Mouse (Mus musculus): ENCODE data around the gene Klc4. TPM values are rescaled to one million over a fixed set of nuclear protein-coding genes. Genes with fewer than 3 reads are reported as not detected.

The Klc4 gene
- polyA plus RNA-seq, 1 experiment from 2014 or later, result 23.4 TPM

GRCm38 (mm10) chr17:46586327-46586726 lies 59.5 kb downstream of the Klc4 start:
- Histone ChIP-seq H3K4me1 (no peaks in the 10 kb centered on the region), H3K9me3 (replicated peaks) (no peaks in the 10 kb centered on the region), H3K27me3 (no peaks in the 10 kb centered on the region), H3K9ac (no peak overlapping the region), H3K36me3 (peaks cover 77% of the 10 kb centered on the region), H3K27ac (replicated peaks) (no peak overlapping the region), H3K4me2 (replicated peaks) (no peak overlapping the region), H3K4me3 (replicated peaks) (no peak overlapping the region)
- WGBS, result 90% methylated on average over 8 of the region's 8 CpGs
- no peak for ATAC-seq (ENCODE audit: insufficient number of reproducible peaks, low FRiP score, low TSS enrichment, low read depth)

Other genes starting within 250 kb of the Klc4 start
- gene Crip3, start 217.1 kb downstream of the Klc4 start, polyA plus RNA-seq (2015; fragmentation: Nextera tagmentation; extraction: Ambion mirVana), result 3.5 and 3.6 TPM in 2 replicates
- 0.15 TPM in 1 of 2 replicates, not detected in the other for gene Slc22a7, start 207.6 kb downstream of the Klc4 start, polyA plus RNA-seq (2015; fragmentation: Nextera tagmentation; extraction: Ambion mirVana)
- gene Ttbk1, start 158.3 kb downstream of the Klc4 start, polyA plus RNA-seq (2015; fragmentation: Nextera tagmentation; extraction: Ambion mirVana), result 0.15 and 0.18 TPM in 2 replicates
- gene Dnph1, start 149.3 kb downstream of the Klc4 start, polyA plus RNA-seq (2015; fragmentation: Nextera tagmentation; extraction: Ambion mirVana), result 40.4 and 41.0 TPM in 2 replicates
- gene Cul9, start 99.6 kb downstream of the Klc4 start, polyA plus RNA-seq (2015; fragmentation: Nextera tagmentation; extraction: Ambion mirVana), result 7.1 and 10.6 TPM in 2 replicates
- 8.6 and 8.8 TPM in 2 replicates for gene Srf, start 89.8 kb downstream of the Klc4 start, polyA plus RNA-seq (2015; fragmentation: Nextera tagmentation; extraction: Ambion mirVana)
- gene Ptk7, start 16.5 kb downstream of the Klc4 start, polyA plus RNA-seq (2015; fragmentation: Nextera tagmentation; extraction: Ambion mirVana), result 156 and 161 TPM in 2 replicates
- gene Mrpl2, start 207 bp upstream of the Klc4 start, polyA plus RNA-seq (2015; fragmentation: Nextera tagmentation; extraction: Ambion mirVana), result 92.9 and 95.8 TPM in 2 replicates
- 64.0 and 64.1 TPM in 2 replicates for gene Cul7, start 4.3 kb upstream of the Klc4 start, polyA plus RNA-seq (2015; fragmentation: Nextera tagmentation; extraction: Ambion mirVana)
- gene Rrp36, start 28.3 kb upstream of the Klc4 start, polyA plus RNA-seq (2015; fragmentation: Nextera tagmentation; extraction: Ambion mirVana), result 61.9 and 64.9 TPM in 2 replicates
- 150 and 161 TPM in 2 replicates for gene Mea1, start 32.8 kb upstream of the Klc4 start, polyA plus RNA-seq (2015; fragmentation: Nextera tagmentation; extraction: Ambion mirVana)
- gene Klhdc3, start 34.9 kb upstream of the Klc4 start, polyA plus RNA-seq (2015; fragmentation: Nextera tagmentation; extraction: Ambion mirVana), result 129 and 134 TPM in 2 replicates
- gene Ppp2r5d, start 59.1 kb upstream of the Klc4 start, polyA plus RNA-seq (2015; fragmentation: Nextera tagmentation; extraction: Ambion mirVana), result 91.7 and 93.2 TPM in 2 replicates
- gene Pex6, start 65.4 kb upstream of the Klc4 start, polyA plus RNA-seq (2015; fragmentation: Nextera tagmentation; extraction: Ambion mirVana), result 32.4 and 35.6 TPM in 2 replicates
- 2.0 and 2.1 TPM in 2 replicates for gene Gnmt, start 83.1 kb upstream of the Klc4 start, polyA plus RNA-seq (2015; fragmentation: Nextera tagmentation; extraction: Ambion mirVana)
- gene Cnpy3, start 106.2 kb upstream of the Klc4 start, polyA plus RNA-seq (2015; fragmentation: Nextera tagmentation; extraction: Ambion mirVana), result 74.2 and 78.2 TPM in 2 replicates
- gene Ptcra, start 117.7 kb upstream of the Klc4 start, polyA plus RNA-seq (2015; fragmentation: Nextera tagmentation; extraction: Ambion mirVana), result 0.41 and 0.47 TPM in 2 replicates
- 82.4 and 84.0 TPM in 2 replicates for gene 2310039H08Rik, start 126.6 kb upstream of the Klc4 start, polyA plus RNA-seq (2015; fragmentation: Nextera tagmentation; extraction: Ambion mirVana)
- gene Rpl7l1, start 136.7 kb upstream of the Klc4 start, polyA plus RNA-seq (2015; fragmentation: Nextera tagmentation; extraction: Ambion mirVana), result 136 and 145 TPM in 2 replicates
- gene Bicral, start 212.5 kb upstream of the Klc4 start, polyA plus RNA-seq (2015; fragmentation: Nextera tagmentation; extraction: Ambion mirVana), result 4.5 and 5.3 TPM in 2 replicates
- gene Tbcc, start 244.7 kb upstream of the Klc4 start, polyA plus RNA-seq (2015; fragmentation: Nextera tagmentation; extraction: Ambion mirVana), result 59.7 and 62.7 TPM in 2 replicates